Mouse (Mus musculus): ENCODE measurements at regions not wholly inside any gene's neighbourhood (a gene's known extent, or its start where the extent isn't known, plus 50 kb on each side); places are given as distances from the start of the nearest gene placed in this dataset.

GRCm38 (mm10) chr12:39038077-39038476, 258.9 kb downstream of the Etv1 start:
- TF ChIP-seq EP300 (IDR thresholded peaks at IDR 0.05; ENCODE audit: low read depth) (no peak), CTCF (IDR thresholded peaks at IDR 0.05; ENCODE audit: low read depth) (no peak)

Data from liver, embryonic 14.5 days (tissue).